Mouse (Mus musculus) frontal cortex, postnatal 14 days (tissue): Measurements from ENCODE around the gene Stxbp6.

ENCODE experiments used
- DNase-seq, 2 experiments: peaks; one replicate each; pipeline ENCODE4 v3.0.0; 2022; ENCODE audit warnings: low spot score in 2 of 2

Stxbp6 gene

GRCm38 (mm10) chr12:44913854-44914253 is 160.7 kb downstream of the Stxbp6 start:
- no peak for DNase-seq

- DNase-seq, result no peak
Measured at GRCm38 (mm10) chr12:44908028-44908702, 166.3 kb downstream of the Stxbp6 start.

- DNase-seq, result no peak
Measured at GRCm38 (mm10) chr12:44906001-44906400, 168.5 kb downstream of the Stxbp6 start.

GRCm38 (mm10) chr12:44903205-44903732 is 171.2 kb downstream of the Stxbp6 start:
- no peak for DNase-seq

GRCm38 (mm10) chr12:44899173-44899870 is 175.2 kb downstream of the Stxbp6 start:
- DNase-seq, result no peak

GRCm38 (mm10) chr12:44896460-44896859 is 178.0 kb downstream of the Stxbp6 start:
- no peak for DNase-seq

- no peak for DNase-seq
Measured at GRCm38 (mm10) chr12:44889677-44890393, 184.7 kb downstream of the Stxbp6 start.

- no peak for DNase-seq
Measured at GRCm38 (mm10) chr12:44886826-44887225, 187.7 kb downstream of the Stxbp6 start.

- DNase-seq, result no peak
Measured at GRCm38 (mm10) chr12:44872697-44873096, 201.8 kb downstream of the Stxbp6 start.

GRCm38 (mm10) chr12:44865442-44865841 is 209.1 kb downstream of the Stxbp6 start:
- DNase-seq, result no peak

- DNase-seq, result no peak
Measured at GRCm38 (mm10) chr12:44859454-44859853, 215.1 kb downstream of the Stxbp6 start.

- DNase-seq, result peak; percentile 23 to 28
Measured at GRCm38 (mm10) chr12:44858110-44858885, 216.2 kb downstream of the Stxbp6 start.

GRCm38 (mm10) chr12:44852024-44852423 is 222.5 kb downstream of the Stxbp6 start:
- no peak for DNase-seq

GRCm38 (mm10) chr12:44850516-44850915 is 224.0 kb downstream of the Stxbp6 start:
- DNase-seq, result no peak

- DNase-seq, result peak in 1 of 2 experiments; percentile 30
Measured at GRCm38 (mm10) chr12:44848483-44849221, 225.9 kb downstream of the Stxbp6 start.

- no peak for DNase-seq
Measured at GRCm38 (mm10) chr12:44840585-44840984, 233.9 kb downstream of the Stxbp6 start.

GRCm38 (mm10) chr12:44839594-44840373 is 234.7 kb downstream of the Stxbp6 start:
- no peak for DNase-seq

GRCm38 (mm10) chr12:44835879-44836467 is 238.5 kb downstream of the Stxbp6 start:
- DNase-seq, result no peak

- no peak for DNase-seq
Measured at GRCm38 (mm10) chr12:44811895-44812294, 262.6 kb downstream of the Stxbp6 start.

- DNase-seq, result no peak
Measured at GRCm38 (mm10) chr12:44804213-44804612, 270.3 kb downstream of the Stxbp6 start.
